ENCODE assay signal across 24 mouse cellular contexts in the genomic region with DNA sequence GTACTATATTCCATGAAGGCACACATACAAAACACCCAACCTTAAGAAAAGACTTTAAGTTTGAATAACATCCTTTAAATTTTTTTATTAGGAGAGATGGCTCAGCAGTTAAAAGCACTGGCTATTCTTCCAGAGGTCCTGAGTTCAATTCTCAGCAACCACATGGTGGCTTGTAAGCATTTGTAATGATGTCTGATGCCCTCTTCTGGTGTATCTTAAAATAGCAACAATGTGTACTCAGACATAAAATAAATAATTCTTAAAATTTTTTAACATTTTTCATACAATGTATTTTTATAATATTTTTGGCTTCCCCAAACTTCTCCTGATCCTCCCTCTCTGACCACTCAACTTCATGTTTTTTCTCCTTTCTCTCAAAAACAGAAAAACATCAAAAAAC. TPM values are rescaled to one million over a fixed set of nuclear protein-coding genes. Genes with fewer than 3 reads are reported as not detected.
DNase-seq lines count a peak whose midpoint lies in the region; ATAC-seq and TF ChIP-seq lines count a peak whose summit lies in the region.
"Had no signal": no experiment of that assay in that cellular context is flagged by ENCODE, and none has a peak within 500 bp of the region (broad histone marks: within the 10 kb centered on the region; RNA-seq: fewer than 3 reads in every experiment).

No protein-coding gene starts in this region.

- ATAC-seq in liver, embryonic 11.5 days (replicated peaks; ENCODE audit: low FRiP score), result no peak
- ATAC-seq: forebrain, embryonic 16.5 days; intestine, embryonic 16.5 days; midbrain, embryonic 15.5 days had no signal

- DNase-seq in embryo, embryonic 10 days (ENCODE audit: low spot score), result peak; percentile 17
- no peak for DNase-seq in embryo, embryonic 11 days
- peak; percentile 20 for DNase-seq in liver, adult 2 months (ENCODE audit: extremely low read depth, low read depth, low spot score)
- DNase-seq in liver, embryonic 11.5 days (ENCODE audit: low spot score), result no peak
- DNase-seq in induced T-regulatory cell, adult 2 months (ENCODE audit: low read depth), result peak; percentile 13
- DNase-seq in gastrocnemius, postnatal 4 days (ENCODE audit: low spot score in 2 of 2), result no peak
- DNase-seq in kidney, adult 8-10 months, result no peak
- DNase-seq: cerebellum, adult 8-10 months; heart, postnatal 36 days; kidney, postnatal 10 days; left cerebral cortex, postnatal 4 days; liver, embryonic 13.5 days; lung, postnatal 10 days; spleen, adult 18-20 months; thymus, postnatal 4 days had no signal

- H3K36me3 ChIP-seq in liver, adult 2 months (ENCODE audit: control insufficient read depth, insufficient read depth, low read length), result no peaks in the 10 kb centered on the region
- no peaks in the 10 kb centered on the region for H3K36me3 ChIP-seq in liver, embryonic 11.5 days (ENCODE audit: control insufficient read depth, insufficient read depth, low read length)
- H3K36me3 ChIP-seq in E14TG2a.4 (ENCODE audit: insufficient read depth, low read length), result no peaks in the 10 kb centered on the region
- H3K36me3 ChIP-seq: embryonic facial prominence, embryonic 15.5 days; heart, embryonic 12.5 days; liver, embryonic 13.5 days; midbrain, embryonic 15.5 days had no signal

- no peak overlapping the region for H3K9ac ChIP-seq in liver, adult 2 months (ENCODE audit: low read depth, low read length)
- no peak overlapping the region for H3K9ac ChIP-seq in liver, embryonic 11.5 days (ENCODE audit: low read depth, low read length)
- H3K9ac ChIP-seq: embryonic facial prominence, embryonic 15.5 days; heart, embryonic 12.5 days; hindbrain, embryonic 14.5 days; liver, embryonic 13.5 days; midbrain, embryonic 15.5 days had no signal

- peaks cover 11% of the 10 kb centered on the region for H3K4me1 ChIP-seq in liver, adult 2 months (ENCODE audit: control insufficient read depth, insufficient read depth, low read length)
- no peaks in the 10 kb centered on the region for H3K4me1 ChIP-seq in liver, embryonic 11.5 days (replicated peaks; ENCODE audit: control insufficient read depth, insufficient read depth, low read length)
- no peaks in the 10 kb centered on the region for H3K4me1 ChIP-seq in E14TG2a.4 (replicated peaks; ENCODE audit: low read depth, low read length)
- H3K4me1 ChIP-seq: embryonic facial prominence, embryonic 15.5 days; heart, embryonic 12.5 days; liver, embryonic 13.5 days; midbrain, embryonic 15.5 days had no signal

- no peak overlapping the region for H3K27ac ChIP-seq in liver, adult 2 months (replicated peaks; ENCODE audit: insufficient read depth, low read depth, low read length)
- H3K27ac ChIP-seq in liver, embryonic 11.5 days (ENCODE audit: low read depth, low read length), result no peak overlapping the region
- H3K27ac ChIP-seq: embryonic facial prominence, embryonic 15.5 days; hindbrain, embryonic 14.5 days; liver, embryonic 13.5 days; midbrain, embryonic 15.5 days had no signal

- no peaks in the 10 kb centered on the region for H3K79me2 ChIP-seq in liver, adult 2 months (ENCODE audit: control insufficient read depth, insufficient read depth, low read length)

- no peak for TF ChIP-seq POLR2A in liver, adult 2 months (IDR thresholded peaks at IDR 0.05; ENCODE audit: extremely low read depth, insufficient read depth, low read length)

- no peak overlapping the region for H3K4me2 ChIP-seq in liver, embryonic 11.5 days
- H3K4me2 ChIP-seq: embryonic facial prominence, embryonic 15.5 days; heart, embryonic 12.5 days; hindbrain, embryonic 14.5 days; liver, embryonic 13.5 days; midbrain, embryonic 15.5 days had no signal

- H3K9me3 ChIP-seq in liver, embryonic 11.5 days (ENCODE audit: control insufficient read depth, low read length), result no peaks in the 10 kb centered on the region
- no peaks in the 10 kb centered on the region for H3K9me3 ChIP-seq in E14TG2a.4 (ENCODE audit: low read length)
- H3K9me3 ChIP-seq: embryonic facial prominence, embryonic 15.5 days; heart, embryonic 12.5 days; liver, embryonic 13.5 days; midbrain, embryonic 15.5 days had no signal

- H3K27me3 ChIP-seq in liver, adult 2 months (ENCODE audit: control insufficient read depth, insufficient read depth, low read length), result no peaks in the 10 kb centered on the region
- no peaks in the 10 kb centered on the region for H3K27me3 ChIP-seq in liver, embryonic 11.5 days (replicated peaks; ENCODE audit: control insufficient read depth, insufficient read depth, low read length)
- no peaks in the 10 kb centered on the region for H3K27me3 ChIP-seq in E14TG2a.4 (ENCODE audit: insufficient read depth, low read length)
- H3K27me3 ChIP-seq: embryonic facial prominence, embryonic 15.5 days; liver, embryonic 13.5 days; midbrain, embryonic 15.5 days had no signal

- peak; percentile 53 for TF ChIP-seq CTCF in liver, adult 2 months (IDR thresholded peaks at IDR 0.05; ENCODE audit: low read depth, low read length)
- peak; percentile 31 for TF ChIP-seq CTCF in E14TG2a.4 (conservative IDR thresholded peaks at IDR 0.05; ENCODE audit: low read length)

- H3K4me3 ChIP-seq in liver, adult 2 months (ENCODE audit: insufficient read depth, low read depth, low read length), result no peak overlapping the region
- H3K4me3 ChIP-seq in liver, embryonic 11.5 days (ENCODE audit: low read depth, low read length), result no peak overlapping the region
- H3K4me3 ChIP-seq in E14TG2a.4 (replicated peaks; ENCODE audit: low read length), result no peak overlapping the region
- H3K4me3 ChIP-seq: embryonic facial prominence, embryonic 15.5 days; heart, embryonic 12.5 days; liver, embryonic 13.5 days; midbrain, embryonic 15.5 days; myocyte had no signal

RNA-seq across cellular contexts. Expression of a gene that starts 9.4 kb away (rescaled TPM):
- 0.09 TPM in 1 of 2 replicates, not detected in the other for total RNA-seq in liver, adult 2 months (2014; rRNA removed)
- not detected in 2 replicates for polyA plus RNA-seq in liver, adult 2 months (2012; rRNA removed)
- 0.29 and 0.30 TPM in 2 replicates for polyA plus RNA-seq in liver, embryonic 11.5 days (2014; fragmentation: Nextera tagmentation; extraction: Ambion mirVana)
- under 1 TPM in 1 of 2 experiments, not detected in 1; 0.07 TPM for total RNA-seq in gastrocnemius, postnatal 4 days (2021)
- total RNA-seq: heart, postnatal 36 days; megakaryocyte-erythroid progenitor cell, adult 5-6 weeks had no signal
- polyA plus RNA-seq: myocyte had no signal

RNA-seq across cellular contexts. Expression of a gene that starts 36.2 kb away (rescaled TPM):
- 4.6 and 7.7 TPM in 2 replicates for total RNA-seq in liver, adult 2 months (2014; rRNA removed)
- 9.0 and 14.4 TPM in 2 replicates for polyA plus RNA-seq in liver, adult 2 months (2012; rRNA removed)
- polyA plus RNA-seq in liver, embryonic 11.5 days (2014; fragmentation: Nextera tagmentation; extraction: Ambion mirVana), result 24.2 and 25.8 TPM in 2 replicates
- total RNA-seq in gastrocnemius, postnatal 4 days (2021), result under 1 TPM in 1 of 2 experiments, not detected in 1; 0.70 TPM
- total RNA-seq: heart, postnatal 36 days had no signal

Comparison
In these comparisons a context has a peak if more than half of its experiments do, and no peak if none do; other contexts are left out.
1. DNase-seq: peak in embryo, embryonic 10 days (single experiment), liver, adult 2 months (single experiment) and induced T-regulatory cell, adult 2 months (single experiment); none in embryo, embryonic 11 days (single experiment), liver, embryonic 11.5 days (single experiment), gastrocnemius, postnatal 4 days (0 of 2) and kidney, adult 8-10 months (0 of 2).